Mouse (Mus musculus) cerebellum, adult (tissue): Measurements from ENCODE around the gene Cavin1.
"Not testable (repeated sequence)": the region's sequence is repeated elsewhere in the genome, so short reads cannot be mapped to it uniquely, and the experiment has no call there.

Experiments used
- ATAC-seq: cut with Nextera tagmentation; 2 replicates; pipeline ENCODE4 v1.9.2; 2017; ENCODE audit warnings: mild to moderate bottlenecking, moderate library complexity, mixed read lengths; ENCODE audit not compliant: insufficient number of reproducible peaks, low FRiP score, low TSS enrichment

The Cavin1 gene

GRCm38 (mm10) chr11:100970557-100970937 is at the start of gene Cavin1:
Gene Cavin1 (minus strand): TSS chr11:100970887.
- no peak for ATAC-seq

GRCm38 (mm10) chr11:101011641-101012040 is 41.0 kb upstream of the Cavin1 start:
- no peak for ATAC-seq

GRCm38 (mm10) chr11:101009888-101010784 is 39.4 kb upstream of the Cavin1 start:
- ATAC-seq = no peak; the same call in 1 of the 2 replicates

- ATAC-seq = peak; percentile 96; the same call in 1 of the 2 replicates
These were observed 38.6 kb upstream of the Cavin1 start, which contains the start of gene Atp6v0a1 for GRCm38 (mm10) chr11:101009046-101009887. Gene Atp6v0a1 (plus strand): TSS chr11:101009452.

GRCm38 (mm10) chr11:101008206-101009045 is 37.7 kb upstream of the Cavin1 start:
- ATAC-seq = no peak

GRCm38 (mm10) chr11:101003025-101003685 is 32.5 kb upstream of the Cavin1 start:
- ATAC-seq = no peak

GRCm38 (mm10) chr11:101001875-101002552 is 31.3 kb upstream of the Cavin1 start:
- ATAC-seq = not testable (repeated sequence)

- ATAC-seq = no peak
These were observed 28.6 kb upstream of the Cavin1 start for GRCm38 (mm10) chr11:100999254-100999653.

- no peak for ATAC-seq
These were observed 28.1 kb upstream of the Cavin1 start for GRCm38 (mm10) chr11:100998836-100999235.

GRCm38 (mm10) chr11:100996501-100996900 is 25.8 kb upstream of the Cavin1 start:
- ATAC-seq = no peak

GRCm38 (mm10) chr11:100994655-100995054 is 24.0 kb upstream of the Cavin1 start:
- no peak for ATAC-seq

- no peak for ATAC-seq
These were observed 23.5 kb upstream of the Cavin1 start for GRCm38 (mm10) chr11:100994233-100994632.

- ATAC-seq = no peak
These were observed 22.8 kb upstream of the Cavin1 start for GRCm38 (mm10) chr11:100993437-100993836.

GRCm38 (mm10) chr11:100991027-100991534 is 20.4 kb upstream of the Cavin1 start:
- no peak for ATAC-seq

- ATAC-seq = no peak
These were observed 19.0 kb upstream of the Cavin1 start for GRCm38 (mm10) chr11:100989666-100990065.

GRCm38 (mm10) chr11:100988674-100989073 is 18.0 kb upstream of the Cavin1 start:
- ATAC-seq = no peak

GRCm38 (mm10) chr11:100985607-100986006 is 14.9 kb upstream of the Cavin1 start:
- no peak for ATAC-seq

- no peak for ATAC-seq
These were observed 13.1 kb upstream of the Cavin1 start for GRCm38 (mm10) chr11:100983778-100984131.
